Mouse (Mus musculus): ENCODE data around the gene Glyatl3.

Glyatl3 gene

DNA sequence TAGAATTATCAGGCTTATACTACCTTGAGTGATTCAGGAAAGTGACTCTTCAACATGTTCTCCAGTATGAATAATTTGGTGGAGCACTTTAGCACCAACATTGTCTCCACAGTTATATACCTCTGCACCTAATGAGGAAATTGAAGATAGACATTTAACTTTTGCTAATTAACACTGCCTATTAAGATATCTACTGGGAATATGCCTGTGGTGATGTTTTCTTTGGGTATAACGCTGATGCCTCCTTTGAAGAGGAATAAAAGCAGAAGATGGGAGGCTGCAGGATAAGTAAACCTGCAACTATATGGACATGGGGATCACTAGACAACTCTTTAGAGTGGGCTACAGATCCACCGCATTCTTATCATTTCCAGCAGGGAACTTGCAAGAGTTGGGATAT is at the start of gene Glyatl3:
TSS of gene Glyatl3 (minus strand) at position 101 of the 400 bp plus-strand sequence.
- no peak for DNase-seq (ENCODE audit: low read depth, low spot score)

DNA sequence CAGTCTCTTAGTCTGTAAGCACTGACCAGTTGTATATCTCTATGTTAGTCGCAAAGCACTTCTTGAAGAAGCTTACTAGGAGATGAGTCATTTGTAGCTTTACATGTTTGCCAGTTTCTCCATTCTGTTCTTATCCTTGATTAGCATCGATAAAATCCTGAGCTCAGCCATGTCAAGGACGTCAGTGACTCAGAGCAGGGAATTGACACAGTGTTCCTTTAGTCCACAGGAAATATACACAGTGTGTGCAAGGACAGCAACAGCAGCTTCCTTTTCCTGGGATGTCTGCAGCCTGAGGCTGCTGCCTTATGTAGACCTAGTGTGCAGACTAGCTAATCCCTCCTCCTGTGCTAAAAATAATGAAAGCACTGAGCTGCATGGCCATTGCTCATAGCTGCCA is 34.4 kb upstream of the Glyatl3 start:
- DNase-seq (ENCODE audit: low read depth, low spot score): no peak

DNA sequence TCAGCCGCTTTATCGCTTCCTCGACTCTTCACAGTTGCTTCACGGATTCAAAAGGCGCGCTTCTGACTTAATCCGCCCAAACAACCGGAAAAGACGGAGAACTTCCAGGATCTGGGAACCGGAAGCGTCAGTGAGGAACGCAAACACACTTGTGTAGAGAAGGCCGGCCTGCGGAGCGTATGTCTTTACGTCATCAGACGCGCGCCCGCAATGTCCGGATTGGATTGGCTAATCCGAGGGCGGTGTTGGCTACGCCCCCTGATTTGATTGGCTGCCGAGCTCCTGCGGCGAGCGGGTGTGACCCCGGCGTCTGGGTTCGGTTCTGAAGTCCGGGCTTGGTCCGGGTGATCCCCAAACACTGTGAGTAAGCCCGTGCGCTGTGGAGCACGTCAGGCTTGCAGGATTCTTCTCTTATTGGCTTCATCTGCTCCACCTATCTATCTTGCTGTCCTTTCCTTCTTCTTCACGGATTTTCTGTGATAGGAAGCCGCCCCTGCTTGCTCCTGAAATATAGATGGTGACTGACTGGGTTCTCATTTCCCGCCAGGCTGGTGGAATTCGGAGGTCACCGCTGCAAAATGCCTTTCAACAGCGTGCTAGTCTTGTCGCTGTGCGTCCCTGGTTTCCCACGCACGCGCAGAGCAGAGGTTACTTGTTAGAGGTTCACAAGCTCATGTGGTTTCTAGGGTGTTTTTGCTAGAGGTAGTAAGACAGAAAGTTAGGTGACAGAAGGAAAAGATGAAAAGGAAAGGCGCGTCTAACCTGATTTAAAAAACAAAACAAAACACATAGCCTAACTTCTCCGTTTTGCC is 20.5 kb upstream of the Glyatl3 start, which contains the start of the genes Mut and Cenpq:
TSS of gene Mut (plus strand) at position 266 of the 812 bp plus-strand sequence.
TSS of gene Cenpq (minus strand) at position 628 of the 812 bp plus-strand sequence.
- peak; percentile 93 for DNase-seq (ENCODE audit: low read depth, low spot score)

DNA sequence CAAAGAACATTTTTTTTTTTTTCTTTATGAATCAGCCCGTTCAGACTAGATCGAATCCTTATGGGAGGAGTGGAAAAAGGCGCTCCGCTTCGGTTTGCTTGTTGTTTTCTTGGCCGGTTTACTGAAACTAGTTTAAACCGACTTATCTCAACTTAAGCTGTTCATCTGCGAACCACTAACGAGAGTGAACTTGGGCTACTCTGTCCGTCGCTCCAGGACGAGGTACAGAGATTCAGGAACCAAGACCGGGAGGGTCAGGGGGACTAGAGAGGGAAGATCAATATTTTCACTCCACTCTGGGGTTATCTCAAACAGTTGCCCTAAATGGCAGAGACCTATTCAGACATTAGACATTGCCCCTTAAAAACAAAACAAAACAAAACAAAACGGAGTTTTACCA is 19.8 kb upstream of the Glyatl3 start:
- DNase-seq (ENCODE audit: low read depth, low spot score): no peak

DNA sequence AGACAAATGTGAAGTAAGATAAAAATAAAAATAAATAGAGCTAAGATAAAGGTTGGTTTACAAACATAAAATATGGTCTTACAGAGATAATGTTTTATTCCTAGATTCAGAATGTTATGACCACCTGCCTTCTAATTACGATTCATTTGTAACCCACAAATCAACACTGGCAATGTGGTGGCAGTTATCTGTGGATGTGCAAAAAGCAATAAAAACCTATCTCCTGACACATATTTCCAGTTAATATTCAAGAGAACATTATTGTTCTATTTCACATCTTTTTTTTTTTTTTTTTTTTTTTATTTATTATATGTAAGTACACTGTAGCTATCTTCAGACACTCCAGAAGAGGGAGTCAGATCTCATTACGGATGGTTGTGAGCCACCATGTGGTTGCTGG is 1.3 kb upstream of the Glyatl3 start:
- no peak for DNase-seq (ENCODE audit: low read depth, low spot score)

DNA sequence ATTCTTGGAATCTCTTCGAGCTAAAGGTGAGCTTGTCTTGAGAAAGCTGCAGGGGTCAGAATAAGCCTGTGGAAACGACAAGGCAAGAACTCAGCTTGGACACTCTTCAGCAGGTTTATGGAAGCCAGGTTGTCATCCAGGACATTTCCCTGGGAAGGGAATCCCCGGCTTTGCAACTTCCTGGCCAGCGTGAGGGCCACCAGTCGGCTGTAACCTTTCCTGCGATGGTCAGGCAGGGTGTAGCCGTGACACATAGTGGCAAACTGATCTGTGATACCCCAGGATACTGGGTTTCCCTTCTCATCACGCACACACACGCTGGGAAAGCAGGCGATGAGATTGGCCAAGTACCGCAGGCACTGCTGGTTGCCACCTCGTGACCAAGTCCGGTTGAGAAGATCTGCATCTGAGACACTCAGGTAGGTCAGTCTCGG is 9.4 kb downstream of the Glyatl3 start:
- DNase-seq (ENCODE audit: low read depth, low spot score): no peak

DNA sequence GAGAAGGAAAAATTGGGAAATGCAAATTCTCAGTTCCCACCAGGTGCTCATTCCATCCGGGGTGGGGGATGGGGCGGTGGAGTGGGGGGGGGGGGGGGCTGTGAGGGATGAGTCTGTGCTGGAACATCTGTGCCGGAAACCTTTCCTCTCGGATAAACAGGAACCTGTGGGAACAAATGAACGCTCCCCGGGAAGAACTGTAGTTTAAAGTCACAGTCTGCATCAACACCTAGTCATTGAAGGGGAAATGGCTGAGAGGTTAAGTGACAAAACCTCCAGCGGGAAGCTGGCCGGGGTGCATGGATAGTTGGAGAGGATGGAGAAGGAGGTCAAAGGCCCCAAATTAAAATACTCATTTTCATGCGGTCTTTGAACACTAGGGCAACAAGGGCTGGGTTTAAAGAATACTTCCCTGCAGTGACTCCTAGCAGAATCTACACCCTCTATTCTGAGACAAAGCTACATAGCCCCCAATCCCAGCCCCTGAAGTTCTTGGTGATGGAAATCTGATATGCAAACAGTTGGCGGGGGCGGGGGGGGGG is 10.0 kb downstream of the Glyatl3 start:
- DNase-seq (ENCODE audit: low read depth, low spot score): no peak

DNA sequence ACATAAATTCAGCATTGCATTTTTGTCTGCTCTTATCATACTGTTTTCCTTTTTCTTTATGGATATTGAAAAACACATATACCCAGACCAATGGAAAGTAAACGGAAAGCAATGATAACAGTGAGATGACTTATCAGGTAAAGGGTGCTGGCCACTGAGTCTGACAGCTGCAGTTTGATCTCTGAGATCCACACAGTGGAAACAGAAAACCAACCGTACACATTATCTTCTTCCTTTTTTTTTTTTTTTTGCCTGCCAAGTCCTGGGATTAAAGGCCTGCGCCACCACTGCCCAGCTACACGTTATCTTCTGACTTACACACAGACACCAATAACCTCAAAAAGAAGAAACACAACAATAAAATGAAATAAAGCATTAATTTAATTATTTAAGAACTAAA is 10.8 kb downstream of the Glyatl3 start:
- no peak for DNase-seq (ENCODE audit: low read depth, low spot score)

DNA sequence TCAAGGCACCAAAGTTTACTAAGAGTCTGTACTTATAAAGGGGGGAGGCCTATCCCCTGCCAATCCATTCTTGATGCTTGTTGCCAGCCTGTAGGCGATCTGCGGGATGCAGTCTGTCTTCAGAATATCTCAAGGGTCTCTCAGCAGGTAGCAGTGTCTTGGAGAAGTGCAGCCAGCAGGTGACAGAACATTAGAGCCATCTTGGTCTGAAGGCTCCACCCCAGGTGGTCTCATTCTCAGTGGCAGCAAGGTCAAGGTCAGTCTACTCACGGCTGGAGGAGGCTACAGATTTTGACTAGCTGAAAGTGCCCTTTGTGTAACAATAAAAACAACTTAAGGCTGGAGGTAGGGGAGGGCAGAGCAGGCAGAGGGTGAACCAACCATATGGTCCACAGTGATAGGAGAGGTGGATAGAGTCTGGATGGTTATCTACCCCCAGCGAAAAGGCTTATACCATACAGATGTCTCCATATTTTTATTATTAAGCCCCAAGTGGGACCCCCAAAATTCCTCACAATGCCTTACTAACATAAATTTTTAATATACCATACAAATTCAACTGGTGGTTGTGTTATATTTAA is 14.3 kb downstream of the Glyatl3 start:
- DNase-seq (ENCODE audit: low read depth, low spot score): no peak

DNA sequence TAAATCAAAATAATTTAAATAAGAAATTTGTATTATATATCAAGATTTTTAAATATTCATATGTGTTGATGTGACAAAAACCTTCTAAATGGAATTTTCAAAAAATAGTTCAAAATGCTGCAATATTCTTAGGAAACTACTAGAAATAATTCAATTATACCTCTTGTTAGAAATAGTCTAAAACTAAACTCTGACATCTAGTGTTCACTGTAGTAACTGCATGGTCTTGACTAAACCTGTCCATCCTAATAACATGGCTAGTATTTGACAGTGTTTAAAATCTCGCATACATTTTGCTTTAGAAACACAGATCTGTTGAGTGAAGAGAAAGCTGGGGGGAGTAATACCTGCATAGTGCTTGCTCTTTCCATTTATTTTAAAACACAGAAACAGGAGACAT is 17.3 kb downstream of the Glyatl3 start:
- no peak for DNase-seq (ENCODE audit: low read depth, low spot score)

DNA sequence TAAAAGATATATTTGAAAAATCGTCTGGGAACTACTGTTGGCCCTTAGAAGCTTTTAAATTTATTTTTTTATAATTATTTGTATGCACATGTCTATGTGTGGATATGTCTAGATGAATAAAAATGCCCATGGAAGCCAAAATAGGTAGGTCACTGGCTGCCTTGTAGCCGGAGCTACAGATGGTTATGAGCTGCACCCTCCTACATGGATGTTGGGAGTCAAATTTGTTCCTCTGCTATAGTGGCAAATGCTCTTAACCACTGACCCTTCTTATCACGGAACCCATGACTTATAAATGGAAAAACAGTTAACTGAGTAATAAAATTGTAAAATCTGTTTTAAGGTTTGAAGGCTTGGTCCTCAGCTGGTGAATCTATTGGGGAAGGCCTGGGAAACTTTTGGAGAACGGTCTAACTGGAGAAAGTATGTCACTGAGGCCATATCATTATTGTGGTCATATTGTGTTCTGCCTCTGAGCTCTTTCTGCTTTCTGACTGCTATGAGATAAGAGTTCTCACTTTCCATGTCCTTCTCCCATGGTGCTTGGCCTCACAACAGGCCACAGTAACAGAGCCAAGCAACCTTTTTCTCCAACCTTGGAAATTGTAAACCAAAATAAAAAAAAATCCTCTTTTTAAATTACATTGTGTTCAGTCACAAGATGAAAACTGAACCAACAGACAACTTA is 26.2 kb downstream of the Glyatl3 start:
- DNase-seq (ENCODE audit: low read depth, low spot score): no peak

DNA sequence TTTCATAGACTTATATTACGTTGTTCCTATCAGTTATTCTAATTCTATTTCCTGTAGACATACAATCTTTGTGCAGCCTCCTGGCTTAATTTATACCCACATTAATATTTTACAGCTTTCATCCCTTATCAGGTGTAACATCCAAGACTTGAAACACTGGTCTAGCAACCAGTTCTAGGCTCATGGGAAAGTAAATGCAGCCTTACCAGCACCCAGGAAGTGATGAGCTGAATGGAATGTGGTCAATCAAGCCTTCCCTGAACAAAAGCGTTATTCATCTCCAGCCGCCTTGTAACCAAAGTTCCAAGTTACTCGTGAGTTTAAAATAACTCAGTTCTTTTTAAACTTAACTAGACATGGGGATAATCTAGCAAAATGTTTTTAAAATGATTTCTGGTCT is 29.0 kb downstream of the Glyatl3 start:
- no peak for DNase-seq (ENCODE audit: low read depth, low spot score)

DNA sequence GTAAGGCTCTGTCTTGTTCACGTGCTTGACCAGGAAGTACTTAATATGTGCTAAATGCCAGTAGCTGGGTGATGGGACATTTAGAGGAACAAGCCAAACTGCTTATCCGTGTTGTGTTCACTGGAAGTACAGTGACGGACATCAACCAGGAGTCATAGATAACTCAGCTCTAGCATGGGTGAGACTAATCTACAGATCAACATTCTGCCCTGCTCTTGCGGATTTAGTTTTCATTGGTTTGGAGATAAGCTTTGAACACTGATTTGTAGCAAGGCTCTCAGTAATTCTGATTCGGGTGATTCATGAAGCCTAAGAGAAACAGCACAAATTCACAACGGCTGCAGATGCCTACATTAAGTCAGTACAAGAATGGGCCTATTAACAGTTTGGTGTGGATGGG is 32.0 kb downstream of the Glyatl3 start:
- DNase-seq (ENCODE audit: low read depth, low spot score): no peak

DNA sequence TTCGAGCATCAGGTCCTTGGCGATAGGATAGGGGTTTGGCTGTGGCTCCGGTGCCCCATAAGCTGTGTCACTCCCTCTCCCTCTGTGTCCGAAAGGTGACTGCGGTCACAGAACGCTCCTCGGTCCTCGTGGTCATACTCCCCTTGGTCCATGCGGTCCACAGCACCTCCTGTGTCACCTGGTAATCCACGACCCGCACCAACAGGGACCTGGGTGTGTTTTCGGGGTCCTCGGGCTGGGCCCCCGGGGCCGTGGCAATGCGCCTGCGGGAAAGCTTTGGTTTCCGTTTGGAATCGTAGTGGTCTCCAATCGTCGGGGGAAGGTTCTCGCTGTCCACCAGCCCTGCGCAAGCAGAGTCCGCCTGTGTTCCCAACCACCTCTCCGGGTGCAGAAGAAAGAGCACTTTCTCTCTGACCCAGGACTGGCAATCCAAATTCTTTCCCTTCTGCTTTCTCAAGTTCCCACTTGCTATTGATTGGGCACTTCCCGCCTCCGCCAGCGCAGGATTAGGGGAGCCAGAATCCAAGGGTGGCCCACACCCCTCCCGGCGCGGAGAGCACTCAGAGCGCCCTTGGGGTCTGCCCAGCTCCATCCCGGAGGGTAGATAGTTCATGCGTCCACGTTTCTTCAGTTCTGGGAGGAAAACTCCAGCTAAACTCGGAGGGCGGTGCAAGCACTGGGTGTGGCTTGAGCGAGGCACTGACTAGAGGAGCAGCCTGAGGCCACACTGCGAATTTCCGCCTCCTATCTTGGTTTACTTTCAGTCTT is 34.0 kb downstream of the Glyatl3 start, which contains the start of gene 9130008F23Rik:
TSS of gene 9130008F23Rik (minus strand) at position 636 of the 768 bp plus-strand sequence.
- DNase-seq (ENCODE audit: low read depth, low spot score): no peak

DNA sequence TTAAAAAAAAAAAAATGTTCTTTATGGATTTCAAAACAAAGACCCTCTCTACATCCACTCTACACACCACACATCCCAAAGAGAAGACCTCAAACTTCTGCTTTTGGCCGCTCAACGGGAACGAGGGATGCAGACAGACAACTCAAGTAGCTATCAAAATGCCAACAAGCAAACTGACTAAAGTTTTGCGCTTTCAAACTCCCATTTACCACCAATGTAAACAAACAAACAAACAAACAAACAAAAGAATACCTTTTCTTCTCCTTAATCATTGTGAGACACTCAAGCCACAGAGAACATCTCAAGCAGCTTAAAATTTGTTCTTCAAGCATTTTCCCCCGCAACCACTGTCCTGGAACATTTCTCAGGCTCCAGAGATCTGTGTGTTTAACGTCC is 34.6 kb downstream of the Glyatl3 start:
- DNase-seq (ENCODE audit: low read depth, low spot score): no peak

DNA sequence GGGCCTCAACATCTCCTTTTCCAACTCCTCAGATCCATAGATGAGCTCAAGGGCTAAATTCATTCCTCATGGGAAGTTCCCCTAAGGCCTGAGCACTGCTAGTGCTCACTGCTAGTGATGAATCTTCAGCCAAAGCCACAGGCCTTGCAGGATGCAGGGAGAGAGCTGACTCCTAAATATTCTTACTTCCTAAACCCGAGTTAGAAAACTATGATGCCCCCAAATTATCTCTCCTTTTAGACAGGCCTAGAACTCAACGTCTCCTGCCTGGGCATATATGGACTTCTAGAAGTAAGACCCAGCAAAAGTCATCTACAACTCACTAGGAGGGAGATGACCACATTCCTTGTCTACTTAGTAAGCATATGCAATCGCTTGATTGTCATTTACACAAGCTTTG is 36.4 kb downstream of the Glyatl3 start:
- no peak for DNase-seq (ENCODE audit: low read depth, low spot score)

DNA sequence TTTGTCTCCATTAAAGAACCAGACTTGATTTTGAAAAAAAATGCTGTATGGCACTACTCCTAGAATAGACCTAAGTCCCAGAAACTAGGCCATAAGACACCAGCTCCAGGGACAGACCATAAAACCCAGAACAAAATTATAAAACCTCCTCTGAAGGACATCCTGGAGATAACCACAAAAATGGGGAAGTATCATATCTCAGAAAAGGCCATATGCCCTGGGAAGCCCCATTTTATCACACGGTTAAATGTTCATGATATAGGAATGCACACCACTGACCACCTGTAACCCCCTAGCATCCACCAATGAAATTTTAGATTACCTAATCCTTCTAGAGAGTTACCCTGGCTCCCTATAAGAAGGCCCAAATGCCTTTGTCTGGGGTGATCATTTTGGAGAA is 38.6 kb downstream of the Glyatl3 start:
- DNase-seq (ENCODE audit: low read depth, low spot score): no peak

DNA sequence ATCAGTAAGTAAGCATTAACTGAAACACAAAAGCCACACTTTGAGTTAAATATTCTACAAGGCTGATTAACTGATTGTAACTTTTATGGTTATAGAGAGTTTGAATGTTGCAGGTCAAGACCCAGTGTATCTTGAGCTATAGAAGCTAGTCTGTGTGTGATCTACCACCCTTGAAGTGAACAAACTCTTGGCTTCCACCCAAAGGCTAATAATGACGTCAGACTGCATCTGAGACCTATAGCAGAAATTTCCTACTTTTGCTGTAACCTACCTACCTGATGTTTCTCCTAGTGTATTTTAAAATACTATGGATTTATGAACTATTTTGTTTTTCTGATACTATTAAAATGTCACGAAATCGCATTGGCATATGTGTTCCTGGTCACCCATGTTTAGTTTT is 39.4 kb downstream of the Glyatl3 start:
- no peak for DNase-seq (ENCODE audit: low read depth, low spot score)

DNA sequence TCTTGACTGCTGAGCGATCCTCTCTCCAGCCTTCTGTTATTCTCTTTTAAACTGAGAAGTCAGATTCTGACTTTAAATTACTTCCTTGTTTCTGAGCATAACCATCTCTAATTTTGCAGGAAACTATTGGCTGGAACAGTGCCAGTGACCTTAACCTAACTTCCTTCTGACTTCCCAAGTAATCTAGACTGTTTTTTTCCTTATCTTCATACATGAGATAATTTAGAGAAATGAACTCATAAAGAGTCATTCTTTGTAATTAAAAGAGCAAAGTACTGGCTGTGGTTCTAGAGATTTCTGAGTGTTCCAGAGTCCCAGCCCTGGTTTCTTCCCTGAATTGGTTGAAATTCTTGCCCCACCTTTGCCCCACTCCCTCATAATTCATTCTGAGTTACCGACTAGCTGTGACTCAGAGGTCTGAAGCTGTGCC is 40.6 kb downstream of the Glyatl3 start:
- no peak for DNase-seq (ENCODE audit: low read depth, low spot score)

DNA sequence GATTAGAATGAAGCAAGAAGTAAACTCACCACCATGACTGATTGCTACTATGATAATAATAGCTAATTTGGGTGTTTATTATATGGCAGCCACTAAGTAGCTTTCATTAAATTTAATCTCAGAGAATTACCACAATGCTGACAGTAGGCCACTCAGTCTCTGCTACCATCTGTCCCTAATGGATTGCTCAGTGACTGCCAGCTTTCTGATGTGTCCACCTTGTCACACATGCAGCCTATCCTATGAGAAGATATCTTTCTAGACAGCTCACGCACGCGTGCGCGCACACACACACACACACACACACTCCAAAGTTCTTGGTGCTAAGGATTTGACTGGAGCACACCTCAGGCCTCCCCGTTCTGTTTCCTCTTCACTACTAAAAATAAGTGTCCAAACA is 41.5 kb downstream of the Glyatl3 start:
- no peak for DNase-seq (ENCODE audit: low read depth, low spot score)

DNA sequence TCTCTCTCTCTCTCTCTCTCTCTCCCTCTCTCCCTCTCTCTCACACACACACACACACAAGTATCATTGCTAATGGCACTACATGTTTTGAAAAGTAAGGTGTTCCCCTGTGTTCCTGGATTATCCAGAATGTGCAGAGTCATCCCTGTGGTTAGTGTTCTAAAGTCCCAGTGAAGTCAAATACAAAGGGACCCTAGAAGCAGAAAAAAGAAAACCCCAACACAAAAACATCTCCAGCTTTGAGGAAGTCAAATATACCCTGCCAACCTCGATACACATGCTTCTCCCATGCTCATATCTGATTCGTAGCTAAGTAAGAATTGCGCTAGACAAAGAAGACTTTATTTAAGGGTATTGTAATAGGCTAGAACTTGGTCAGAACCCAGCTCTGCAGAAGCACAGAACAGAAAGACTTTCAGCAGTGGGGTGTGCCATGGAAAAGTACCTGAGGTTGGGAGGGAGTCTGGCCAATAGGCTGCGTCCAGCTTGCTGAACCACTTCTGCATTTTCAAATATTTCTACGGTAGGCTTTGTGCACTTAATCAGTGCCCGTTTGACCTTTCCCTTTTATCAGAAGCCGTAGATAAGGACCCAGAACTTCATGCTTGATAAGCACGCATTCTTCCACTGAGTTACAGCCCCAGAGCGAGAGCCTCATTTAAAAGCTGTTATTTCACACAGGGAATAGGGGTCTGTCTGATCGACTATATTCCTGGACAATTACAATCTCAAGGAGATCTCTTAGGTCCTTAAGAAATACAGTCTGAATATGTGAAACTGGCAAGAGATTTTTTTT is 45.0 kb downstream of the Glyatl3 start:
- no peak for DNase-seq (ENCODE audit: low read depth, low spot score)
